Mouse (Mus musculus): Measurements from ENCODE around the gene Bbox1.
A peak's percentile ranks its signal among the peaks of the same experiment; 100 is the strongest.

Gene Bbox1

GRCm38 (mm10) chr2:110314509-110315155 lies at the start of gene Bbox1:
Bbox1 (minus strand) TSS chr2:110314560.
- DNase-seq (ENCODE audit: low spot score), result no peak

- DNase-seq (ENCODE audit: low spot score), result no peak
Measured at GRCm38 (mm10) chr2:110363855-110364254, 49.5 kb upstream of the Bbox1 start.

GRCm38 (mm10) chr2:110362432-110363283 lies 48.3 kb upstream of the Bbox1 start, which contains the start of gene Fibin:
Fibin (minus strand) TSS chr2:110363183.
- DNase-seq (ENCODE audit: low spot score), result peak; percentile 69

GRCm38 (mm10) chr2:110353302-110353970 lies 39.1 kb upstream of the Bbox1 start:
- no peak for DNase-seq (ENCODE audit: low spot score)

GRCm38 (mm10) chr2:110351843-110352251 lies 37.5 kb upstream of the Bbox1 start:
- DNase-seq (ENCODE audit: low spot score), result no peak

GRCm38 (mm10) chr2:110351406-110351805 lies 37.0 kb upstream of the Bbox1 start:
- DNase-seq (ENCODE audit: low spot score), result no peak

- DNase-seq (ENCODE audit: low spot score), result no peak
Measured at GRCm38 (mm10) chr2:110328953-110329352, 14.6 kb upstream of the Bbox1 start.

- DNase-seq (ENCODE audit: low spot score), result no peak
Measured at GRCm38 (mm10) chr2:110319949-110320348, 5.6 kb upstream of the Bbox1 start.

- no peak for DNase-seq (ENCODE audit: low spot score)
Measured at GRCm38 (mm10) chr2:110319266-110319665, 4.9 kb upstream of the Bbox1 start.

- no peak for DNase-seq (ENCODE audit: low spot score)
Measured at GRCm38 (mm10) chr2:110318719-110319118, 4.4 kb upstream of the Bbox1 start.

GRCm38 (mm10) chr2:110316116-110316883 lies 1.9 kb upstream of the Bbox1 start:
- DNase-seq (ENCODE audit: low spot score), result no peak

GRCm38 (mm10) chr2:110314074-110314473 lies 286 bp downstream of the Bbox1 start:
- DNase-seq (ENCODE audit: low spot score), result no peak

- no peak for DNase-seq (ENCODE audit: low spot score)
Measured at GRCm38 (mm10) chr2:110313305-110313824, 995 bp downstream of the Bbox1 start.

GRCm38 (mm10) chr2:110305358-110306283 lies 8.7 kb downstream of the Bbox1 start:
- no peak for DNase-seq (ENCODE audit: low spot score)

- DNase-seq (ENCODE audit: low spot score), result no peak
Measured at GRCm38 (mm10) chr2:110302261-110302660, 12.1 kb downstream of the Bbox1 start.

GRCm38 (mm10) chr2:110301314-110301713 lies 13.0 kb downstream of the Bbox1 start:
- no peak for DNase-seq (ENCODE audit: low spot score)

GRCm38 (mm10) chr2:110294927-110295326 lies 19.4 kb downstream of the Bbox1 start:
- DNase-seq (ENCODE audit: low spot score), result no peak

GRCm38 (mm10) chr2:110287959-110288358 lies 26.4 kb downstream of the Bbox1 start:
- no peak for DNase-seq (ENCODE audit: low spot score)

GRCm38 (mm10) chr2:110285829-110286504 lies 28.4 kb downstream of the Bbox1 start:
- DNase-seq (ENCODE audit: low spot score), result no peak

- no peak for DNase-seq (ENCODE audit: low spot score)
Measured at GRCm38 (mm10) chr2:110275424-110275823, 38.9 kb downstream of the Bbox1 start.
